Mouse (Mus musculus): ENCODE measurements at regions not wholly inside any gene's neighbourhood (a gene's known extent, or its start where the extent isn't known, plus 50 kb on each side); places are given as distances from the start of the nearest gene placed in this dataset.
"Not testable (repeated sequence)": the region's sequence is repeated elsewhere in the genome, so short reads cannot be mapped to it uniquely, and the experiment has no call there.

DNA sequence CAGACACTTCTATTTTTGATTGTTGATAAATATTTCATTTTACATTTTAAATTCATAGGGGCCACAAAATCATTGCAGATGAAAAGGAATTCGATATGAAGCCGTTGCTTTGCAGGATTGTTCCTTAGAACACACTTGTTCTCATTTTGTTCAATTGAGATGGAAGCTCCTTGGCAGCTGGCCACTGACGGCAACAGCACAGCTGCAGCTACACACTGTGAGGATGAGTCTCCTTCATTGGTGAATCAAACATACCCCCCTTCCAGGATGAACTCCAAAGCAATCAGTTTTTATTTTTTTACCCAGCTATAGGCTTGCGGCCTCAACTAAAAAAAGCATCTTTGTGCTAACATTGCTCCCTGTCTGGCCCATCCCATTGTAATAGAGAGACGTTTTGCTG, 475.1 kb downstream of the Tbl1xr1 start:
- DNase-seq = peak; percentile 80

DNA sequence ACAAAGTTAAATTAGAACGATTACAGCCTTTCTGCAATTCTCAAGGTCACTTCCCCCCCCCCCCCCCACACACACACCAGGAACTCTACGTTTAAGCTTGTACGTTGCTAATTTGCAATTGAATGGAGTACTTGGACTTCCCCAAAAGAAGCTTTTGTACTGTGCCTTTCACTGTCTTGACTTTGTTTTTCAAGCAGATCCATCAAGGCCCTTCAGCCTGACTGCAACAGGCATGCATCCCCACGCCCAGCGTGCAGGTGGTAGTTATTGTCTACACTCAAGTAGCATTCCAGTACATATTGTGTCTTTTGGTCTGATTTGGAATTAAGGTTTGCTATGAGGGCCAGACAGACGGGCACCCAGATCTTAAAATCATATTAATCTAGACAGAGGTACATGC, 483.1 kb downstream of the Tbl1xr1 start:
- DNase-seq = no peak

GRCm38 (mm10) chr3:22560476-22561170, 484.2 kb downstream of the Tbl1xr1 start:
- DNase-seq = not testable (repeated sequence)

Data from right cerebral cortex, postnatal 4 days (tissue).